Comparison of ENCODE assay signal across 33 mouse cellular contexts in the genomic region with DNA sequence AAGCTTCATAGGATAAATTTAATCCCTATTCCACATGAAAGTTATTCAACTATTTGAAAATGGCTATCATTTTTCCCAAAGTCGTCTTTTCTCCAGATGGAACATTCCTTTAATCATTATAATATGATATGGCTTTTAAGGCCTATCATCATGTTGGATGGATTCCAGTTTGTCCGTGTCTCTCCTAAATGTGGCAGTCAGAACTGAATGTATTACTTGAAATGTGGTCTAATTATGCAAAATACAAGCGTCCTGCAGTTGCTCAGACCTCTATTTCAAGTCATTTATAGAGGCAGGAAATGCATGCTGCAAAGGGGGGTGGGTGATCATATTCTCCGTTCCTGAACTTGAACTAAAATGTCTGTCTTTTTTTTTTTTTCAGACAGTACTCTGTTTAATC.
"Had no signal": no experiment of that assay in that cellular context is flagged by ENCODE, and none has a peak within 500 bp of the region (broad histone marks: within the 10 kb centered on the region; RNA-seq: fewer than 3 reads in every experiment).

No protein-coding gene starts in this region.

- H3K9me3 ChIP-seq: heart, embryonic 12.5 days; heart, embryonic 13.5 days; heart, embryonic 15.5 days; hindbrain, embryonic 10.5 days; hindbrain, embryonic 12.5 days; hindbrain, embryonic 13.5 days; hindbrain, embryonic 15.5 days; intestine, embryonic 15.5 days; kidney, embryonic 15.5 days had no signal

- H3K4me3 ChIP-seq: heart, embryonic 12.5 days; heart, embryonic 13.5 days; heart, embryonic 15.5 days; hindbrain, embryonic 10.5 days; hindbrain, embryonic 12.5 days; hindbrain, embryonic 13.5 days; hindbrain, embryonic 15.5 days; intestine, embryonic 15.5 days; kidney, embryonic 15.5 days; layer of hippocampus, adult 2 months; left cerebral cortex, adult 2 months had no signal

- H3K27ac ChIP-seq: heart, embryonic 13.5 days; heart, embryonic 15.5 days; hindbrain, embryonic 10.5 days; hindbrain, embryonic 12.5 days; hindbrain, embryonic 13.5 days; hindbrain, embryonic 14.5 days; hindbrain, embryonic 15.5 days; hindbrain, postnatal 0 days; intestine, embryonic 15.5 days; kidney, embryonic 15.5 days; kidney, postnatal 0 days; layer of hippocampus, adult 2 months; left cerebral cortex, adult 2 months had no signal

- H3K36me3 ChIP-seq: heart, embryonic 12.5 days; heart, embryonic 13.5 days; heart, embryonic 15.5 days; hindbrain, embryonic 10.5 days; hindbrain, embryonic 12.5 days; hindbrain, embryonic 13.5 days; hindbrain, embryonic 15.5 days; intestine, embryonic 15.5 days; kidney, embryonic 15.5 days had no signal

- H3K27me3 ChIP-seq: heart, embryonic 12.5 days; heart, embryonic 13.5 days; heart, embryonic 15.5 days; hindbrain, embryonic 15.5 days; intestine, embryonic 15.5 days; kidney, embryonic 15.5 days had no signal

- H3K4me1 ChIP-seq: heart, embryonic 12.5 days; heart, embryonic 15.5 days had no signal

- DNase-seq: heart, postnatal 10 days; heart, postnatal 14 days; heart, postnatal 36 days; heart, postnatal 4 days; kidney, adult 11 months; kidney, adult 18-20 months; kidney, adult 2 months; kidney, adult 8-10 months; kidney, adult 9 months; kidney, postnatal 14 days; kidney, postnatal 25 days; kidney, postnatal 36 days; kidney, postnatal 4 days; layer of hippocampus, adult 9-11 months; layer of hippocampus, postnatal 36 days had no signal

- H3K9ac ChIP-seq: heart, embryonic 12.5 days; heart, embryonic 13.5 days; heart, embryonic 15.5 days; hindbrain, embryonic 12.5 days; hindbrain, embryonic 13.5 days; hindbrain, embryonic 14.5 days; hindbrain, embryonic 15.5 days; intestine, embryonic 15.5 days; kidney, embryonic 15.5 days had no signal

- ATAC-seq: hindbrain, embryonic 16.5 days; hindbrain, postnatal 0 days; inflammation-experienced regulatory T-cells, adult 6 months; intestine, embryonic 15.5 days; intestine, embryonic 16.5 days; intestine, postnatal 0 days had no signal

- H3K4me2 ChIP-seq: heart, embryonic 12.5 days; heart, embryonic 13.5 days; heart, embryonic 15.5 days; hindbrain, embryonic 12.5 days; hindbrain, embryonic 13.5 days; hindbrain, embryonic 14.5 days; hindbrain, embryonic 15.5 days; intestine, embryonic 15.5 days; kidney, embryonic 15.5 days had no signal
